Mouse (Mus musculus) liver, embryonic 13.5 days (tissue): Measurements from ENCODE around the gene Sgip1. TPM values are rescaled to one million over a fixed set of nuclear protein-coding genes. Genes with fewer than 3 reads are reported as not detected.

Experiments
- ATAC-seq: fragments of 200-750 bp; cut with Nextera tagmentation; 2 replicates; pipeline ENCODE4 v1.8.0; 2017; ENCODE audit warnings: low read depth, mild to moderate bottlenecking, moderate number of reproducible peaks, moderate library complexity
- DNase-seq: peaks from one replicate; pipeline ENCODE4 v3.0.0; 2022
- H3K27ac ChIP-seq: fragments of 300-500 bp; sonication (generic); 2 replicates; pipeline ENCODE4 v1.5.1; 2015; ENCODE audit warnings: moderate library complexity, mild to moderate bottlenecking, inconsistent platforms
- H3K27me3 ChIP-seq: fragments of 300-500 bp; sonication (generic); 2 replicates; pipeline ENCODE4 v1.6.1; 2015; ENCODE audit warnings: mild to moderate bottlenecking, inconsistent platforms
- H3K36me3 ChIP-seq: fragments of 300-500 bp; sonication (generic); 2 replicates; pipeline ENCODE4 v1.6.1; 2015; ENCODE audit warnings: mild to moderate bottlenecking, inconsistent platforms
- H3K4me1 ChIP-seq: fragments of 300-500 bp; sonication (generic); replicated peaks from 2 replicates; pipeline ENCODE4 v1.6.1; 2015; ENCODE audit warnings: inconsistent platforms
- H3K4me2 ChIP-seq: fragments of 300-500 bp; sonication (generic); 2 replicates; pipeline ENCODE4 v1.6.1; 2015; ENCODE audit warnings: inconsistent platforms, mild to moderate bottlenecking, moderate library complexity
- H3K4me3 ChIP-seq: fragments of 300-500 bp; sonication (generic); replicated peaks from 2 replicates; pipeline ENCODE4 v1.5.1; 2015; ENCODE audit warnings: mild to moderate bottlenecking, inconsistent platforms
- H3K9ac ChIP-seq: fragments of 300-500 bp; sonication (generic); 2 replicates; pipeline ENCODE4 v1.6.1; 2015; ENCODE audit warnings: mild to moderate bottlenecking, inconsistent platforms
- H3K9me3 ChIP-seq: fragments of 300-500 bp; sonication (generic); replicated peaks from 2 replicates; pipeline ENCODE4 v1.6.1; 2016; ENCODE audit warnings: inconsistent platforms
- WGBS: fragments of 180-500 bp; shearing (Covaris S2); methylation state at CpG from one replicate; pipeline ENCODE4 v1.1.7; 2015; ENCODE audit not compliant: insufficient replicate concordance; 5-methylcytosine and 5-hydroxymethylcytosine counted together
- polyA plus RNA-seq: library from polyadenylated mRNA; unstranded; fragments of >200 nt; fragmentation: Nextera tagmentation; extraction: Ambion mirVana; gene quantifications from 2 replicates; pipeline ENCODE4 v1.2.1, GENCODE M21; 2015

Sgip1 gene
- polyA plus RNA-seq, 1 experiment from 2014 or later, result 0.54 TPM

- Histone ChIP-seq H3K27me3 (no peaks in the 10 kb centered on the region), H3K4me1 (no peaks in the 10 kb centered on the region), H3K9ac (no peak overlapping the region), H3K36me3 (no peaks in the 10 kb centered on the region), H3K9me3 (no peaks in the 10 kb centered on the region), H3K27ac (no peak overlapping the region), H3K4me2 (no peak overlapping the region), H3K4me3 (no peak overlapping the region)
- DNase-seq (no peak), ATAC-seq (no peak)
- WGBS, result 81% methylated on average over 4 of the region's 4 CpGs
These were observed 169.1 kb downstream of the Sgip1 start for GRCm38 (mm10) chr4:102910191-102910590.

DNA sequence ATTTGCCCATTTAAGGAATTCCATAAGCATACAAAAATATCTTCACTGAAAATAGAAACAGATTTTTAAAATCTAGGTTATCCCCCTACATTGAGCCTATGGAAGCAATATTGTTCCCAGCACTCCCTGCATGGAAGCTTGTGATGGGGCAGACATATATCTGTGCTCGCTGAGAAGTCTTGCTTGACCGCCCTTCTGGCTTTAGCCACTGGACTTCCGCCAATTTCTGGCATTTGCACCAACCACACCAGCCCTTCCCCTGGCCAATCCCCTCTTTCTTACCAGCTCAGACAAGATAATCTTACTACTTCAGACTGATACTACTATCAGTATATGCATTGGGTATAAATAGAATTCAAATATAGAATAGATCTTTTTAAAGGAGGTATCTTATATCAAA, 172.1 kb downstream of the Sgip1 start:
- no peak for ATAC-seq
- WGBS, result 74% methylated on average over 3 of the region's 3 CpGs
- no peak overlapping the region for H3K4me3 ChIP-seq
- H3K36me3 ChIP-seq, result no peaks in the 10 kb centered on the region
- H3K27ac ChIP-seq, result no peak overlapping the region
- no peak for DNase-seq
- no peaks in the 10 kb centered on the region for H3K9me3 ChIP-seq
- no peaks in the 10 kb centered on the region for H3K27me3 ChIP-seq
- H3K9ac ChIP-seq, result no peak overlapping the region
- H3K4me1 ChIP-seq, result no peaks in the 10 kb centered on the region
- H3K4me2 ChIP-seq, result no peak overlapping the region

DNA sequence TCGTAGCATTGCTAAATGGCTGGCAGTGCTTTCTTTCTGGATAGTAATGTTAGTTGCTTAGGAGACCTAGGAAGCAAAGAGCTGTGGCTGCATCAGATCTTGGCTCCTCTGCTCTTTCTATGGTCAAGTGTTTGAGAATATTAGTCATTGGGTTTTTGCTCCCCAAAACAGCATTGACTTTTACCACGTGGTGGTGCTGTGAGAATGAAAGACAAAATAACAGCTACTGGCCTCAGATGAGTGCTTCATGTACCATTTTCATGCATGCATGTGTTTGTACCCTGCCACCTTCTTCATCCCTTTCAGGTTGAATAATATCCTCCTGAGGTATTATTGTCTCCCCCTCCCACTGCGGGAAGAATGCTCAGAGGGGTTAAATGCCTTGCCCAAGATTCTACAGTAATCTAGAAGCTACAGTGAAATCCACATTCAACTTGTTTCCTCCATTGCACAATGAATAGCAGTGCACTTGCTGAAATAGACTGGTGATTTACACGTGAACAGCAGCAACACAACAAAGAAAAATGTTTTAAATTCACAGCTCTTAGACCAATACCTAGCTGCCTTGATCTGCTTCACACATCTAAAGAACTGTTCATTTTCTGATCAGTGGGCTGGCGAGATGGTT, 172.7 kb downstream of the Sgip1 start:
- ATAC-seq (no peak), DNase-seq (no peak)
- H3K9me3 ChIP-seq, result no peaks in the 10 kb centered on the region
- H3K36me3 ChIP-seq, result no peaks in the 10 kb centered on the region
- WGBS, result 44% methylated on average over 5 of the region's 5 CpGs
- H3K9ac ChIP-seq, result no peak overlapping the region
- no peaks in the 10 kb centered on the region for H3K4me1 ChIP-seq
- H3K4me3 ChIP-seq, result no peak overlapping the region
- H3K4me2 ChIP-seq, result no peak overlapping the region
- H3K27ac ChIP-seq, result no peak overlapping the region
- no peaks in the 10 kb centered on the region for H3K27me3 ChIP-seq

DNA sequence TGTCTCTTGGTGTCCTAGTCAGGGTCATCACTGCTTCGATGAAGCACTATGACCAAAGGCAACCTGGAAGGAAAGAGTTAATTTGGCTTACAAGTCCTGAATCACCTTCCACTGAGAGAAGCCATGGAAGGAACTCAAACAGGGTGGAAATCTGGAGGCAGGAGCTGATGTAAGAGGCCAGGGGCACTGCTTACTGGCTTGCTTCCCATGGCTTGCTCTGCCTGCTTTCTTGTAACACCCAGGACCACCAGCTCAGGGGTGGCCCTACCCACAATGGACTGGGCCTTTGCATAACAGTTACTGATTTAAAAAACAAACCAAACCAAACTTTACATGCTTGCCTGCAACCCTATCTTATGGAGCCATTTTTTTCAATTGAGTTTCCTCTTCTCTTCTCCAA, 177.1 kb downstream of the Sgip1 start:
- WGBS, result 68% methylated on average over 1 of the region's 1 CpGs
- H3K27me3 ChIP-seq, result no peaks in the 10 kb centered on the region
- no peak overlapping the region for H3K9ac ChIP-seq
- H3K4me3 ChIP-seq, result no peak overlapping the region
- no peaks in the 10 kb centered on the region for H3K9me3 ChIP-seq
- H3K4me1 ChIP-seq, result no peaks in the 10 kb centered on the region
- H3K36me3 ChIP-seq, result no peaks in the 10 kb centered on the region
- no peak overlapping the region for H3K27ac ChIP-seq
- DNase-seq (no peak), ATAC-seq (no peak)
- H3K4me2 ChIP-seq, result no peak overlapping the region

GRCm38 (mm10) chr4:102929491-102929890, 188.4 kb downstream of the Sgip1 start:
- ATAC-seq, result no peak
- Histone ChIP-seq H3K4me2 (no peak overlapping the region), H3K4me1 (no peaks in the 10 kb centered on the region), H3K9me3 (no peaks in the 10 kb centered on the region), H3K9ac (no peak overlapping the region), H3K4me3 (no peak overlapping the region), H3K27ac (no peak overlapping the region), H3K27me3 (no peaks in the 10 kb centered on the region), H3K36me3 (no peaks in the 10 kb centered on the region)
- DNase-seq, result no peak
- WGBS, result 64% methylated on average over 3 of the region's 4 CpGs

DNA sequence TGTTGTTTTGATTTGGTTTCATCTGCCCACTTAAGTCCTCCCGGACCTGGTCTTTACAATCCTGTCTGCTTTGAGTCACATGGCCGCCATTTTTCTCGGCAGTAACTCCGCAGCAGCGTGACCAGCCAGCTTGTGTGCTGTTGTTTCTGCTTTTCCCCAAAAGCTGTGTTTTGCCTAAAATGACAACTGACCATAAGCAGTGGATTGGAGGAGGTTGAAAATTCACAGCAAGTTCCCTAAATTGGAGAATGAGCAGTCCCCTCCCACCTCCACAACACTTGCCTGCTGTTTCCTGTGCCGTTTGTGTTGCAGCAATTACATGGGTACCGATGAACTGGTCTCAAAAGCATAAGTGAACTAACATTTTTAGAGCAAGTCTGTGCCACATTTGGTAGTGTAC, 189.6 kb downstream of the Sgip1 start:
- no peaks in the 10 kb centered on the region for H3K27me3 ChIP-seq
- H3K4me3 ChIP-seq, result no peak overlapping the region
- DNase-seq (peak; percentile 1), ATAC-seq (no peak)
- H3K4me2 ChIP-seq, result 0 out of 2 replicates have a peak overlapping the region, but pooled peaks have one; percentile 6
- WGBS, result 23% methylated on average over 7 of the region's 7 CpGs
- H3K27ac ChIP-seq, result no peak overlapping the region
- no peak overlapping the region for H3K9ac ChIP-seq
- H3K4me1 ChIP-seq, result no peaks in the 10 kb centered on the region
- H3K36me3 ChIP-seq, result no peaks in the 10 kb centered on the region
- H3K9me3 ChIP-seq, result no peaks in the 10 kb centered on the region

DNA sequence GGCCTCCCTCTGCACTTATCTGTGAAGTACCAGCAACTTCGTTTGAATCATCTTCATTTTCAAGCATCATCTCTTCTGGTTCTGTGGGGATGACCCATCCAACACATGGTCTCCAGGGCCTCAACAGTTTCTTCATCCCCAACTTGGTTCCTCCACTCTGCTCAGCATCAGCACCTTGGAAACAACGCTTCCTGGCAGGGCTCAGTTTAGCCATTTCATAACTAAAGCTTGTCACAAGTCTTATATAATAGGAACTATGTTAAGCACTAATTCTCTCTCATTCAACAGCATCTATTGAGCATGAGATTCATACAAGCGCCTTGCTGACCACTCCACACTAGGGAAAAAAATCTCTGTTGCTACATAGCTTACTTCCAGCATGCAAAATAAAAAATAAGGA, 199.2 kb downstream of the Sgip1 start:
- WGBS, result 50% methylated on average over 3 of the region's 3 CpGs
- DNase-seq (no peak), ATAC-seq (no peak)
- Histone ChIP-seq H3K4me1 (no peaks in the 10 kb centered on the region), H3K27me3 (no peaks in the 10 kb centered on the region), H3K4me2 (no peak overlapping the region), H3K9ac (no peak overlapping the region), H3K36me3 (no peaks in the 10 kb centered on the region), H3K9me3 (no peaks in the 10 kb centered on the region), H3K4me3 (no peak overlapping the region), H3K27ac (no peak overlapping the region)

- Histone ChIP-seq H3K9ac (no peak overlapping the region), H3K4me1 (no peaks in the 10 kb centered on the region), H3K27ac (no peak overlapping the region), H3K4me3 (no peak overlapping the region), H3K27me3 (no peaks in the 10 kb centered on the region), H3K4me2 (no peak overlapping the region), H3K36me3 (no peaks in the 10 kb centered on the region), H3K9me3 (no peaks in the 10 kb centered on the region)
- 72% methylated on average over 4 of the region's 4 CpGs for WGBS
- no peak for ATAC-seq
- no peak for DNase-seq
These were observed 199.6 kb downstream of the Sgip1 start for GRCm38 (mm10) chr4:102940738-102941137.

DNA sequence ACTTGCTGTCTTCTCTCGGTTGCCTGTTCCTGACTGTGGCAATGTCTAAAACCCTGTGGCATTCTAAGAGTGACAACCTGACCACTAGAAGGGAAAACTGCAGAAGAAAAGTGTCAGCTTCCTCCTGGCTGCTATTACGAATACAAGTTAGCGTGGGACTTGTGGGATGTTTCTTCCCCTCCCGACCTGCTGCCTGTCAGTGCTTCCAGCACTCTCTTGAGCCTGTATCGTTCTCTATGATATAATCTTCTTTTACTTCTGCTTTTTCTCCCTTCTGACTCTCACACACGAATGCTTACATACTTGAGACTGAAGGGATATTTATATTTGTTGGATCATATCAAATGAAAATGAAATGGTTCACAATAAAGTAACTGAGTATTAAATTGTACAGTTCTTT, 203.2 kb downstream of the Sgip1 start:
- Histone ChIP-seq H3K4me2 (no peak overlapping the region), H3K36me3 (no peaks in the 10 kb centered on the region), H3K4me3 (no peak overlapping the region), H3K27me3 (no peaks in the 10 kb centered on the region), H3K9me3 (no peaks in the 10 kb centered on the region), H3K4me1 (no peaks in the 10 kb centered on the region), H3K9ac (no peak overlapping the region), H3K27ac (no peak overlapping the region)
- no peak for ATAC-seq
- DNase-seq, result no peak
- 15% methylated on average over 6 of the region's 6 CpGs for WGBS

DNA sequence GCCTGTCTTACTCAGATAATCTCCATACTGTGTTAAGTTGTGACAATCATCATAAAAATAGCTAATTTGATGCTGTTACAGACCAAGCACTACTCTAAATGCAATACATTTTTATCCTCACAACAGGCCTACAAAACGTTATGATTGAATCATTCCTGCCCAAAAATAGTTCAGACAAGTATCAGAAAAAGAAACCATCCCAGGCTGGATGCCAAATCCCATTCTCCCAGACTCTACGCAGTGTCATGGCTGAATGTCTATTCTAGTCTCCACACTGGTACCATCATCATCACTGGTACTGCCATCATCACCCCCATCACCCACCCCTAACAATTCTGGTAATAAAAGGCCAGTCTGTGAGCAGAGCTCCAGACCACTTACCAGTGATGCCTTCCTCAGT, 211.4 kb downstream of the Sgip1 start:
- Histone ChIP-seq H3K36me3 (no peaks in the 10 kb centered on the region), H3K4me1 (no peaks in the 10 kb centered on the region), H3K27me3 (no peaks in the 10 kb centered on the region), H3K9ac (no peak overlapping the region), H3K27ac (no peak overlapping the region), H3K4me2 (no peak overlapping the region), H3K9me3 (no peaks in the 10 kb centered on the region), H3K4me3 (no peak overlapping the region)
- DNase-seq (no peak), ATAC-seq (no peak)
- 60% methylated on average over 2 of the region's 2 CpGs for WGBS

DNA sequence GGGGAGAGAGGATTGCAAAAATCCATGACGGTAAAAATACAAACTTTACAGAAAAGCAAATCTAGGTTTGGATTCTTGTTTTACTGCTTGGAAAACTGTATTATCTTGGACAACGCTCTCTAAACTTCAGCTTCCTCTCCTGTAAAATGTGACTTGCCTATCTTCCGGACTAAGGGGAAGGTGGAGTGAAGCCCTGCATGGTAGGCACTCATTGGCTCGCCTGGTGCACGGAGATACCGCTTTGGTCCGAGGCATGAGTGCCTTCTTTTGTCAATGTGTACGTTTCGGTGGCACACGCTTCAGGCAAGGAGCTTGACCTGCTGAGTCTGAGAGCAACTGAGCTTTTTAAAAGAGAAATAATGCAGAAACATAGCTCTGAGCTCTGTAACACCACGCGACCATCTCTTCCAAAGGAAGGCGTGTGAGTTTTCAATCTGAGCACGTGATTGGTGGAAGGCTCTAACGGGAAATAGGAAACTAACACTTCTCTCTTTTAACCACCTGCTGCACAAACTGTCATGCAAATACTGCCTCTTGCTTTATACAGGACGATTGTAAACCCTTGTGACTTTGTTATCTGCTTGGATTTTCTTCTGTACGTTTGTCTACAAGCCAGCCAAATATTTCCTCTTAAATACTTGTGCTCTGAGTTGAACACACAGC, 214.3 kb downstream of the Sgip1 start:
- no peak for DNase-seq
- no peak overlapping the region for H3K9ac ChIP-seq
- H3K9me3 ChIP-seq, result no peaks in the 10 kb centered on the region
- H3K4me2 ChIP-seq, result no peak overlapping the region
- ATAC-seq, result no peak
- H3K4me3 ChIP-seq, result no peak overlapping the region
- no peaks in the 10 kb centered on the region for H3K36me3 ChIP-seq
- WGBS, result 48% methylated on average over 17 of the region's 17 CpGs
- H3K4me1 ChIP-seq, result no peaks in the 10 kb centered on the region
- no peak overlapping the region for H3K27ac ChIP-seq
- H3K27me3 ChIP-seq, result no peaks in the 10 kb centered on the region

GRCm38 (mm10) chr4:102959409-102959808, 218.3 kb downstream of the Sgip1 start:
- Histone ChIP-seq H3K4me2 (no peak overlapping the region), H3K9me3 (no peaks in the 10 kb centered on the region), H3K4me3 (no peak overlapping the region), H3K4me1 (0 out of 2 replicates have a peak, but pooled peaks cover 5% of the 10 kb centered on the region), H3K9ac (no peak overlapping the region), H3K27me3 (no peaks in the 10 kb centered on the region), H3K36me3 (no peaks in the 10 kb centered on the region), H3K27ac (no peak overlapping the region)
- ATAC-seq (no peak), DNase-seq (no peak)
- 69% methylated on average over 5 of the region's 5 CpGs for WGBS
